Mouse (Mus musculus): ENCODE data around the gene Gm13279. TPM values are rescaled to one million over a fixed set of nuclear protein-coding genes. Genes with fewer than 3 reads are reported as not detected.

The Gm13279 gene
- total RNA-seq, 1 experiment from 2014 or later = not detected

Other genes with a start within 250 kb of the Gm13279 start
- not detected for gene Ifna15, start 239.2 kb upstream of the Gm13279 start, total RNA-seq (2023)
- not detected for gene Ifna14, start 225.6 kb upstream of the Gm13279 start, total RNA-seq (2023)
- not detected for gene Ifna9, start 205.0 kb upstream of the Gm13279 start, total RNA-seq (2023)
- not detected for gene Ifna12, start 194.0 kb upstream of the Gm13279 start, total RNA-seq (2023)
- gene C87499, start 163.0 kb upstream of the Gm13279 start, total RNA-seq (2023) = not detected
- not detected for gene Ifna13, start 152.9 kb upstream of the Gm13279 start, total RNA-seq (2023)
- gene Ifna16, start 120.5 kb upstream of the Gm13279 start, total RNA-seq (2023) = not detected
- not detected for gene Ifna2, start 113.5 kb upstream of the Gm13279 start, total RNA-seq (2023)
- not detected for gene Ifnab, start 106.0 kb upstream of the Gm13279 start, total RNA-seq (2023)
- gene Gm26566, start 75.6 kb upstream of the Gm13279 start, total RNA-seq (2023) = 1.4 TPM
- gene Klhl9, start 74.9 kb upstream of the Gm13279 start, total RNA-seq (2023) = 38.7 TPM
- gene Gm13271, start 42.5 kb upstream of the Gm13279 start, total RNA-seq (2023) = not detected
- gene Gm13283, start 37.3 kb upstream of the Gm13279 start, total RNA-seq (2023) = not detected
- not detected for gene Gm13290, start 23.6 kb upstream of the Gm13279 start, total RNA-seq (2023)
- not detected for gene Gm13289, start 20.5 kb upstream of the Gm13279 start, total RNA-seq (2023)
- gene Gm13272, start 17.5 kb upstream of the Gm13279 start, total RNA-seq (2023) = not detected
- not detected for gene Ifnz, start 15.3 kb upstream of the Gm13279 start, total RNA-seq (2023)
- gene Gm13276, start 11.7 kb upstream of the Gm13279 start, total RNA-seq (2023) = not detected
- gene Gm13277, start 8.8 kb upstream of the Gm13279 start, total RNA-seq (2023) = not detected
- not detected for gene Gm13278, start 5.8 kb upstream of the Gm13279 start, total RNA-seq (2023)
- gene Gm13275, start 2.9 kb upstream of the Gm13279 start, total RNA-seq (2023) = not detected
- gene Gm13285, start 2.3 kb downstream of the Gm13279 start, total RNA-seq (2023) = not detected
- not detected for gene Gm13287, start 5.9 kb downstream of the Gm13279 start, total RNA-seq (2023)
- gene Gm13288, start 8.1 kb downstream of the Gm13279 start, total RNA-seq (2023) = not detected
- gene Ifna7, start 18.8 kb downstream of the Gm13279 start, total RNA-seq (2023) = not detected
- not detected for gene Ifna11, start 22.6 kb downstream of the Gm13279 start, total RNA-seq (2023)
- not detected for gene Ifna6, start 30.0 kb downstream of the Gm13279 start, total RNA-seq (2023)
- gene Ifna5, start 38.1 kb downstream of the Gm13279 start, total RNA-seq (2023) = not detected
- not detected for gene Ifna4, start 44.5 kb downstream of the Gm13279 start, total RNA-seq (2023)
- not detected for gene Ifna1, start 52.7 kb downstream of the Gm13279 start, total RNA-seq (2023)
- gene Ifne, start 82.8 kb downstream of the Gm13279 start, total RNA-seq (2023) = not detected

Data from CD8-positive naive resting alpha-beta T cell, adult 57 days (primary cell).